Mouse (Mus musculus) effector memory CD4-positive, alpha-beta T cell, adult 7 months (primary cell): ENCODE data around the gene Nlrc5. TPM values are rescaled to one million over a fixed set of nuclear protein-coding genes. Genes with fewer than 3 reads are reported as not detected.

ENCODE experiments used
- polyA plus RNA-seq: library from polyadenylated mRNA; unstranded; fragments of 100-300 nt; shearing (Covaris generic); gene quantifications from one replicate; pipeline ENCODE4 v1.2.1, GENCODE M21; 2017

The Nlrc5 gene
- 161 TPM for polyA plus RNA-seq

GRCm38 (mm10) chr8:94433981-94434466 is at the start of gene Nlrc5:
Gene Nlrc5, plus strand, starts transcription at chr8:94434356.

GRCm38 (mm10) chr8:94386214-94387026 is 47.7 kb upstream of the Nlrc5 start, which contains the start of gene Herpud1:
Gene Herpud1, plus strand, starts transcription at chr8:94386438.

DNA sequence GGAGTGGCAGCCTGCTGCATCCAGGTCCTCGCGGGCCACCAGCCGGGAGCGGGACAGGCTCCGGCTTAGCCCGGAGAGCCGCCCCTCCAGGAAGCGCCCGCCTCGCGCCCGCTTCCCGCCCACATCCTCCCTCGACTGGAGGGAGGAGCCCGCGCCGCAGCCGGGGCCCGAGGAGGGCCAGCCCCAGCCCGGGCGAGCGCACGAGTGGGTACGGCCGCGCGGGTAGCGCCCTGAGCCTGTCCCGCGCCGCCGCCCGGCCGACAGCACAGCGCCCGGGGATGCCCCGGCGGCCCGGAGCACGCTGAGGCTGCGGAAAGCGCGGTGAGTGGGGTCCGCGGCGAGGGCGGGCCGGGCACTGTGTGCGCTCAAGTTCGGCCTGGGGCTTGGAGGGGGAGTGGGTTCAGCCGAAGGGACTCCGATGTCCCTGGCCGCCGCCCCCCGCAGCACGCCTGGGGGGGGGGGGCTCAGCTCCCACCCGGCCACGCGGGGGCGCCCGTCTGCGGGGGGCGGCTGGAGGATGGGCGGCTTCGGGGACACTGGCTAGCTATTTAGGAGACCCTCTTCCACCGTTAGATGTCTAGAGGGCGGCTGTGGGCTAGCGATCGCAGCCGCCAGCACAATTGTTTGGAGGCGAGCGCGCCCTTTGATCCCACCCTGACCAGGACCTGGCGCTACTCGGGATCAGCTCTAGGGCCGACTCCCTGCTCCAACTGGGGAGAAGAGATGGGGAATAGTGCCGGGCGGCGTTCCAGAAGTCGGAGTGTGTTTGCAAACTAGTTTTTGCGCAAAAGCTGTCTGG is 98.9 kb downstream of the Nlrc5 start, which contains the start of gene Cpne2:
Gene Cpne2 (plus strand): TSS at position 118 of the 799 bp plus-strand sequence.

Other genes starting within 250 kb of the Nlrc5 start
- gene Nup93, start 219.8 kb upstream of the Nlrc5 start, polyA plus RNA-seq: 37.0 TPM
- 0.23 TPM for gene Slc12a3, start 105.2 kb upstream of the Nlrc5 start, polyA plus RNA-seq
- gene Herpud1, start 47.9 kb upstream of the Nlrc5 start, polyA plus RNA-seq: 244 TPM
- 3.9 TPM for gene Cpne2, start 98.6 kb downstream of the Nlrc5 start, polyA plus RNA-seq
- gene Rspry1, start 167.6 kb downstream of the Nlrc5 start, polyA plus RNA-seq: 41.4 TPM
- 59.0 TPM for gene Fam192a, start 167.6 kb downstream of the Nlrc5 start, polyA plus RNA-seq
- gene Arl2bp, start 232.2 kb downstream of the Nlrc5 start, polyA plus RNA-seq: 279 TPM